Mouse (Mus musculus) layer of hippocampus, postnatal 36 days (tissue): ENCODE measurements at regions not wholly inside any gene's neighbourhood (a gene's known extent, or its start where the extent isn't known, plus 50 kb on each side); places are given as distances from the start of the nearest gene placed in this dataset.
A peak's percentile ranks its signal among the peaks of the same experiment; 100 is the strongest.

ENCODE experiments used
- DNase-seq, 2 experiments: peaks; one replicate each; pipeline ENCODE4 v3.0.0; 2022
- microRNA-seq, 2 experiments: library from miRNA; unstranded; fragments of <30 nt; microRNA quantifications; one replicate each; pipeline ENCODE4 v1.2.0; 2021

- DNase-seq: peak; percentile 43 to 50
Measured at GRCm38 (mm10) chr8:96680416-96681027, 792.2 kb upstream of the Got2 start.

GRCm38 (mm10) chr8:96679510-96679909 lies 791.2 kb upstream of the Got2 start:
- DNase-seq: peak in 1 of 2 experiments; percentile 2

- DNase-seq: no peak
Measured at GRCm38 (mm10) chr8:96674703-96675102, 786.4 kb upstream of the Got2 start.

GRCm38 (mm10) chr8:96656495-96657279 lies 768.3 kb upstream of the Got2 start:
- DNase-seq: no peak

- DNase-seq: no peak
Measured at GRCm38 (mm10) chr8:96647743-96648142, 759.4 kb upstream of the Got2 start.

Small RNA genes in the stretch of these regions (microRNA-seq; reads per million reads assigned to microRNA genes)
- 0 reads per million in 2 experiments for gene Gm24132
